Mouse (Mus musculus): ENCODE data around the gene Cep72.
A peak's percentile ranks its signal among the peaks of the same experiment; 100 is the strongest.

DNA sequence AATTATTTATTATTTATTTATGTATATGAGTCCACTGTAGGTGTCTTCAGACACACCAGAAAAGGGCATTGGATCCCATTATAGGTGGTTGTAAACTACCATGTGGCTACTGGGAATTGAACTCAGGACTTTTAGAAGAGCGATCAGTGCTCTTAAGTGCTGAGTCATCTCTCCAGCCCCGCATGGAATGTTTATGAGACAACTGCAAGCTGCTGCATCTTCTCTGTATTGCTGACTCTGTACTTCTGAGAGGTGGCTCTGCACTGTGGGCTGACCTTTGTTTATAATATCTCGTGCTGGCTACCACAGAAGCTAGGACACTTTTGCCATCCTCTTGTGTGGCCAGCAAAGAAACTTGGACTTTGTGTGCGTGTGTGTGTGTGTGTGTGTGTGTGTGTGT lies 60.6 kb downstream of the Cep72 start:
- TF ChIP-seq CTCF (conservative IDR thresholded peaks at IDR 0.05 in 1 of 2, IDR thresholded peaks at IDR 0.05 in 1 of 2; ENCODE audit: low read depth in 2 of 2, low read length in 2 of 2) (no peak), MAFK (IDR thresholded peaks at IDR 0.05; ENCODE audit: insufficient replicate concordance, low read length) (0 out of 2 replicates have a peak, but pooled peaks have one; percentile 8), USF1 (IDR thresholded peaks at IDR 0.05; ENCODE audit: low read depth, low read length) (no peak), POLR2A (IDR thresholded peaks at IDR 0.05; ENCODE audit: low read depth, low read length) (no peak), RAD21 (IDR thresholded peaks at IDR 0.05; ENCODE audit: low read depth, low read length) (no peak), HCFC1 (IDR thresholded peaks at IDR 0.05; ENCODE audit: low read depth, low read length) (no peak)
